Mouse (Mus musculus) forebrain, embryonic 13.5 days (tissue): ENCODE results near the gene Tox3. TPM values are rescaled to one million over a fixed set of nuclear protein-coding genes. Genes with fewer than 3 reads are reported as not detected.

Experiments used
- ATAC-seq: fragments of 200-750 bp; cut with Nextera tagmentation; 2 replicates; pipeline ENCODE4 v1.8.0; 2017
- H3K27ac ChIP-seq: fragments of 300-500 bp; sonication (generic); 2 replicates; pipeline ENCODE4 v1.5.1; 2015; ENCODE audit warnings: inconsistent platforms, mild to moderate bottlenecking, moderate library complexity
- H3K27me3 ChIP-seq: fragments of 300-500 bp; sonication (generic); 2 replicates; pipeline ENCODE4 v1.6.1; 2015; ENCODE audit warnings: mild to moderate bottlenecking, inconsistent platforms
- H3K36me3 ChIP-seq: fragments of 300-500 bp; sonication (generic); 2 replicates; pipeline ENCODE4 v1.6.1; 2015; ENCODE audit warnings: mild to moderate bottlenecking, inconsistent platforms; ENCODE audit not compliant: poor library complexity, severe bottlenecking
- H3K4me1 ChIP-seq: fragments of 300-500 bp; sonication (generic); 2 replicates; pipeline ENCODE4 v1.6.1; 2015; ENCODE audit warnings: inconsistent platforms
- H3K4me2 ChIP-seq: fragments of 300-500 bp; sonication (generic); 2 replicates; pipeline ENCODE4 v1.6.1; 2015; ENCODE audit warnings: inconsistent platforms, mild to moderate bottlenecking, moderate library complexity
- H3K4me3 ChIP-seq: fragments of 300-500 bp; sonication (generic); 2 replicates; pipeline ENCODE4 v1.5.1; 2015; ENCODE audit warnings: mild to moderate bottlenecking, inconsistent platforms
- H3K9ac ChIP-seq: fragments of 300-500 bp; sonication (generic); 2 replicates; pipeline ENCODE4 v1.6.1; 2015; ENCODE audit warnings: mild to moderate bottlenecking, inconsistent platforms
- H3K9me3 ChIP-seq: fragments of 300-500 bp; sonication (generic); replicated peaks from 2 replicates; pipeline ENCODE4 v1.6.1; 2016; ENCODE audit warnings: inconsistent platforms
- WGBS: fragments of 180-500 bp; shearing (Covaris S2); methylation state at CpG from one replicate; pipeline ENCODE4 v1.1.7; 2015; 5-methylcytosine and 5-hydroxymethylcytosine counted together
- polyA plus RNA-seq: library from polyadenylated mRNA; unstranded; fragments of >200 nt; fragmentation: Nextera tagmentation; extraction: Ambion mirVana; gene quantifications from 2 replicates; pipeline ENCODE4 v1.2.1, GENCODE M21; 2015

Gene Tox3
- polyA plus RNA-seq, 1 experiment from 2014 or later: 27.6 TPM

- Histone ChIP-seq H3K27ac (no peak overlapping the region), H3K4me1 (peaks cover 33% of the 10 kb centered on the region), H3K4me3 (no peak overlapping the region), H3K36me3 (no peaks in the 10 kb centered on the region), H3K27me3 (peaks cover 2% of the 10 kb centered on the region; the same call in 1 of the 2 replicates), H3K4me2 (no peak overlapping the region), H3K9ac (no peak overlapping the region), H3K9me3 (no peaks in the 10 kb centered on the region)
- WGBS: 45% methylated on average over 2 of the region's 2 CpGs
- no peak for ATAC-seq
Measured at GRCm38 (mm10) chr8:90352991-90353390, 4.8 kb upstream of the Tox3 start.

- H3K9me3 ChIP-seq: no peaks in the 10 kb centered on the region
- H3K4me2 ChIP-seq: peak overlapping the region; percentile 17
- peaks cover 49% of the 10 kb centered on the region for H3K4me1 ChIP-seq
- 0 out of 2 replicates have a peak, but pooled peaks have one; percentile 16 for ATAC-seq
- no peaks in the 10 kb centered on the region for H3K36me3 ChIP-seq
- H3K4me3 ChIP-seq: no peak overlapping the region
- peak overlapping the region; percentile 98; the same call in 1 of the 2 replicates for H3K27ac ChIP-seq
- WGBS: 19% methylated on average over 13 of the region's 13 CpGs
- 0 out of 2 replicates have a peak, but pooled peaks cover 2% of the 10 kb centered on the region for H3K27me3 ChIP-seq
- no peak overlapping the region for H3K9ac ChIP-seq
Measured at GRCm38 (mm10) chr8:90349709-90350562, 1.8 kb upstream of the Tox3 start.

GRCm38 (mm10) chr8:90348926-90349683 lies 962 bp upstream of the Tox3 start:
- peak; percentile 1; the same call in 1 of the 2 replicates for ATAC-seq
- Histone ChIP-seq H3K27ac (peak overlapping the region; percentile 98), H3K27me3 (no peaks in the 10 kb centered on the region), H3K36me3 (no peaks in the 10 kb centered on the region), H3K4me2 (peak overlapping the region; percentile 81), H3K9ac (peak overlapping the region; percentile 98), H3K4me3 (peak overlapping the region; percentile 87), H3K9me3 (no peaks in the 10 kb centered on the region), H3K4me1 (peaks cover 52% of the 10 kb centered on the region)
- 16% methylated on average over 11 of the region's 11 CpGs for WGBS

GRCm38 (mm10) chr8:90347581-90348177 lies 464 bp downstream of the Tox3 start:
- peak; percentile 62 for ATAC-seq
- Histone ChIP-seq H3K9ac (peak overlapping the region; percentile 98), H3K4me3 (peak overlapping the region; percentile 87), H3K27me3 (no peaks in the 10 kb centered on the region), H3K27ac (peak overlapping the region; percentile 98), H3K4me2 (peak overlapping the region; percentile 81), H3K9me3 (no peaks in the 10 kb centered on the region), H3K4me1 (peaks cover 41% of the 10 kb centered on the region), H3K36me3 (no peaks in the 10 kb centered on the region)
- 1% methylated on average over 40 of the region's 66 CpGs for WGBS

- Histone ChIP-seq H3K9me3 (no peaks in the 10 kb centered on the region), H3K9ac (peak overlapping the region; percentile 98), H3K27me3 (no peaks in the 10 kb centered on the region), H3K27ac (peak overlapping the region; percentile 98), H3K4me3 (peak overlapping the region; percentile 87), H3K4me1 (peaks cover 42% of the 10 kb centered on the region), H3K36me3 (no peaks in the 10 kb centered on the region), H3K4me2 (peak overlapping the region; percentile 81)
- WGBS: under 1% methylated on average over 21 of the region's 21 CpGs
- ATAC-seq: no peak
Measured at GRCm38 (mm10) chr8:90346880-90347535, 1.1 kb downstream of the Tox3 start.

GRCm38 (mm10) chr8:90346138-90346879 lies 1.8 kb downstream of the Tox3 start:
- no peaks in the 10 kb centered on the region for H3K27me3 ChIP-seq
- no peak for ATAC-seq
- peak overlapping the region; percentile 87 for H3K4me3 ChIP-seq
- H3K4me2 ChIP-seq: peak overlapping the region; percentile 81
- 2% methylated on average over 13 of the region's 13 CpGs for WGBS
- peak overlapping the region; percentile 98 for H3K27ac ChIP-seq
- peak overlapping the region; percentile 98 for H3K9ac ChIP-seq
- H3K4me1 ChIP-seq: peaks cover 43% of the 10 kb centered on the region
- no peaks in the 10 kb centered on the region for H3K36me3 ChIP-seq
- H3K9me3 ChIP-seq: no peaks in the 10 kb centered on the region

- no peaks in the 10 kb centered on the region for H3K27me3 ChIP-seq
- peaks cover 40% of the 10 kb centered on the region for H3K36me3 ChIP-seq
- H3K4me3 ChIP-seq: no peak overlapping the region
- H3K9ac ChIP-seq: no peak overlapping the region; the same call in 1 of the 2 replicates
- H3K4me2 ChIP-seq: no peak overlapping the region
- no peak overlapping the region for H3K27ac ChIP-seq
- peaks cover 26% of the 10 kb centered on the region for H3K4me1 ChIP-seq
- no peak for ATAC-seq
- no peaks in the 10 kb centered on the region for H3K9me3 ChIP-seq
- WGBS: 31% methylated on average over 7 of the region's 7 CpGs
Measured at GRCm38 (mm10) chr8:90330377-90331285, 17.5 kb downstream of the Tox3 start.

GRCm38 (mm10) chr8:90323824-90324223 lies 24.3 kb downstream of the Tox3 start:
- H3K36me3 ChIP-seq: peaks cover 15% of the 10 kb centered on the region
- WGBS: 16% methylated on average over 4 of the region's 4 CpGs
- H3K4me2 ChIP-seq: no peak overlapping the region
- H3K9me3 ChIP-seq: no peaks in the 10 kb centered on the region
- H3K9ac ChIP-seq: no peak overlapping the region
- no peaks in the 10 kb centered on the region for H3K27me3 ChIP-seq
- ATAC-seq: no peak
- peak overlapping the region; percentile 21 for H3K27ac ChIP-seq
- peaks cover 33% of the 10 kb centered on the region for H3K4me1 ChIP-seq
- H3K4me3 ChIP-seq: no peak overlapping the region

- no peak overlapping the region for H3K4me2 ChIP-seq
- peaks cover 20% of the 10 kb centered on the region for H3K36me3 ChIP-seq
- no peaks in the 10 kb centered on the region for H3K9me3 ChIP-seq
- H3K4me3 ChIP-seq: no peak overlapping the region
- no peaks in the 10 kb centered on the region for H3K27me3 ChIP-seq
- no peak overlapping the region for H3K9ac ChIP-seq
- 51% methylated on average over 8 of the region's 8 CpGs for WGBS
- peaks cover 33% of the 10 kb centered on the region for H3K4me1 ChIP-seq
- H3K27ac ChIP-seq: 0 out of 2 replicates have a peak overlapping the region, but pooled peaks have one; percentile 21
- no peak for ATAC-seq
Measured at GRCm38 (mm10) chr8:90322701-90323439, 25.3 kb downstream of the Tox3 start.

GRCm38 (mm10) chr8:90321255-90321654 lies 26.9 kb downstream of the Tox3 start:
- no peaks in the 10 kb centered on the region for H3K9me3 ChIP-seq
- 93% methylated on average over 1 of the region's 1 CpGs for WGBS

More at GRCm38 (mm10) chr8:90321255-90321654, 26.9 kb downstream of the Tox3 start:
- no peak for ATAC-seq
- Histone ChIP-seq H3K27ac (no peak overlapping the region), H3K4me3 (no peak overlapping the region), H3K36me3 (peaks cover 22% of the 10 kb centered on the region), H3K4me1 (peaks cover 33% of the 10 kb centered on the region), H3K9ac (no peak overlapping the region), H3K27me3 (no peaks in the 10 kb centered on the region), H3K4me2 (no peak overlapping the region)
